Mouse (Mus musculus) hindbrain, embryonic 10.5 days (tissue): ENCODE measurements around the gene Plxnb2. TPM values are rescaled to one million over a fixed set of nuclear protein-coding genes. Genes with fewer than 3 reads are reported as not detected.

Experiments used
- DNase-seq: peaks from one replicate; pipeline ENCODE4 v3.0.0-alpha.2; 2017; ENCODE audit warnings: low spot score
- H3K27ac ChIP-seq: fragments of 300-500 bp; sonication (generic); 2 replicates; pipeline ENCODE4 v1.5.1; 2016; ENCODE audit warnings: mild to moderate bottlenecking, moderate library complexity
- H3K27me3 ChIP-seq: fragments of 300-500 bp; sonication (generic); 2 replicates; pipeline ENCODE4 v1.6.1; 2016; ENCODE audit warnings: mild to moderate bottlenecking; ENCODE audit not compliant: poor library complexity, insufficient read depth, severe bottlenecking
- H3K36me3 ChIP-seq: fragments of 300-500 bp; sonication (generic); 2 replicates; pipeline ENCODE4 v1.6.1; 2016; ENCODE audit warnings: mild to moderate bottlenecking, moderate library complexity
- H3K4me1 ChIP-seq: fragments of 300-500 bp; sonication (generic); replicated peaks from 2 replicates; pipeline ENCODE4 v1.6.1; 2016; ENCODE audit warnings: mild to moderate bottlenecking
- H3K4me3 ChIP-seq: fragments of 300-500 bp; sonication (generic); 2 replicates; pipeline ENCODE4 v1.5.1; 2016; ENCODE audit warnings: mild to moderate bottlenecking, moderate library complexity
- H3K9me3 ChIP-seq: fragments of 300-500 bp; sonication (generic); 2 replicates; pipeline ENCODE4 v1.6.1; 2016; ENCODE audit warnings: mild to moderate bottlenecking, moderate library complexity
- WGBS: fragments of 180-500 bp; shearing (Covaris S2); methylation state at CpG from one replicate; pipeline ENCODE4 v1.1.7; 2016; 5-methylcytosine and 5-hydroxymethylcytosine counted together
- polyA plus RNA-seq: library from polyadenylated mRNA; unstranded; fragments of >200 nt; fragmentation: Nextera tagmentation; extraction: Ambion mirVana; gene quantifications from 2 replicates; pipeline ENCODE4 v1.2.1, GENCODE M21; 2016

The Plxnb2 gene
- polyA plus RNA-seq, 1 experiment from 2014 or later, result 155 TPM

DNA sequence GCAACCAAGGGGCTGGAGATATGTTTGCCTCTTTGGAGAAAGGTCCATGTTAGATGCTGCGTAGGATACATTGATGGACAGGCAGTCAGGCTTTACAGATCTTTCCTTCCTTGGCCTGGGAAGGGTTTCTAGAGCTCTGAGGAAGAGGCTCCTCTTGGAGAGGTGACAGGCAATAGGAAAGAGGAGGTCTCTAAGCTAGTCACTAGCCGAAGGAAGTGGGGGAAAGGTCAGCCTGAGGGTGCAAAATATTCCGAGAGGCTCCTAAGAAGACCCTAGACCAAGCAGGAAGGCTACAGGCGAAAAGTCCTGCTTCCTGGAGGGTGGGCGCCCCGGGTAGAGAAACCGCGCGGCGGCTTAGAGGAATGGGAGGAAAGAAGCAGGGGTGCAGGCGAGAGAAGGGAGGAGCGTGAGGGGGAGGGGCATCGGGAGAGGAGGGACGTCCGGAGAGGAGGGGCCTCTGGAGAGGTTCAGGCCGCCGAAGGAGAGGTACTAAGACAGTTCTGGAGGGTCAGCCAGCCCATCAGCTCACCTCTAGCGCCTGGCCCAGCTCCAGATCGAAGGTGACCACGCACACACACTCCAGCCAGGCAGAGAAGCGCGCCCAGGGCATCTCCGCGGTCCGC lies 15.2 kb upstream of the Plxnb2 start:
- H3K27me3 ChIP-seq, result no peaks in the 10 kb centered on the region
- peaks cover 24% of the 10 kb centered on the region for H3K36me3 ChIP-seq
- H3K4me1 ChIP-seq, result peaks cover 23% of the 10 kb centered on the region
- DNase-seq, result peak; percentile 88
- WGBS, result under 1% methylated on average over 25 of the region's 25 CpGs
- H3K27ac ChIP-seq, result peak overlapping the region; percentile 100
- H3K4me3 ChIP-seq, result peak overlapping the region; percentile 95
- no peaks in the 10 kb centered on the region for H3K9me3 ChIP-seq

GRCm38 (mm10) chr15:89195261-89195681 lies 14.7 kb upstream of the Plxnb2 start:
- peak; percentile 63 for DNase-seq
- peaks cover 29% of the 10 kb centered on the region for H3K36me3 ChIP-seq
- H3K4me3 ChIP-seq, result peak overlapping the region; percentile 95
- H3K9me3 ChIP-seq, result no peaks in the 10 kb centered on the region
- peak overlapping the region; percentile 100 for H3K27ac ChIP-seq
- H3K4me1 ChIP-seq, result peaks cover 23% of the 10 kb centered on the region
- 21% methylated on average over 6 of the region's 6 CpGs for WGBS
- H3K27me3 ChIP-seq, result no peaks in the 10 kb centered on the region

- Histone ChIP-seq H3K27ac (no peak overlapping the region), H3K4me3 (no peak overlapping the region), H3K27me3 (no peaks in the 10 kb centered on the region), H3K36me3 (peaks cover 57% of the 10 kb centered on the region), H3K9me3 (no peaks in the 10 kb centered on the region), H3K4me1 (peaks cover 46% of the 10 kb centered on the region)
- DNase-seq, result no peak
- WGBS, result 88% methylated on average over 5 of the region's 5 CpGs
Measured at GRCm38 (mm10) chr15:89184937-89185227, 4.3 kb upstream of the Plxnb2 start.

DNA sequence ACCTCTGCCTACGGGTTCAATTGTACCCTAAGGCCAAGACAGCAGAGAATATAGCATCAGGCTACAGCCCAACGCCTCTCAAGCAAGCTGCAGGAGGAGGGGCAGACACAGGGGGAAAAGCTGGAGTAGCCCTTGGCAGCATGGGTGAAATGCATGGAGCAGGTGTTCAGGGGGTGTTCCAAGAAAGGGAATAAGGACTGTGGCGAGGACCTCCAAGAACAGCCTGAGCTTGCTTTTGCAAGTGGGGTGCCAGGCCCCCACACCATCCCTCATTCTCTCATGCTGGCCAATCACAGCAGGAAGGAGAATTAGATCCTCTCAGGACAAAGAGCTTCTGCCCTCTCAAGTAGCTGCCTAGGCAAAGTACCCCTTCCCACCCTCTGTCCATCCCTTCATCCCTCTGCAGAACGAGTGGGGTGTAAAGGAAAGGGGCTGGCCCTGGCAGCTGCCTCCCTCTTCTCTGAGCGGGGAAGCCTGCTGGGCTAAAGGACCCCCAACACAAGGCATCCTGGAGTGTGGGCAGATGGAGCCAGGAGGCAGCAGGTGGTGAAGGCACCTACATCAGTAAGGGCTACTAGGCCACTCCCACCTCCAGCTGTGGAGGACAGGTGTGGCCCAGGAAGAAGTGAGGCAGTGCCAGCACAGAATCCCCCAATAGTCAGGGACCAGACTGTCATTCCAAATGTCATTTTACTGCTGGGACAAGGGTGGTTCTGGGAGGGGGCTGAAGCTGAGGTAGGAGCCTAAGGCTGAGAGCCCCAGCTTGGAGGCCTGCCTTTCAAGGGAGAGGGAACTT lies 3.8 kb upstream of the Plxnb2 start:
- Histone ChIP-seq H3K4me1 (peaks cover 51% of the 10 kb centered on the region), H3K27ac (peak overlapping the region; percentile 71; the same call in 1 of the 2 replicates), H3K4me3 (no peak overlapping the region), H3K27me3 (no peaks in the 10 kb centered on the region), H3K36me3 (peaks cover 51% of the 10 kb centered on the region), H3K9me3 (no peaks in the 10 kb centered on the region)
- no peak for DNase-seq
- WGBS, result 49% methylated on average over 5 of the region's 5 CpGs

- H3K27ac ChIP-seq, result peak overlapping the region; percentile 99
- 77% methylated on average over 5 of the region's 5 CpGs for WGBS
- no peak for DNase-seq
- peaks cover 36% of the 10 kb centered on the region for H3K36me3 ChIP-seq
- H3K27me3 ChIP-seq, result no peaks in the 10 kb centered on the region
- H3K4me3 ChIP-seq, result no peak overlapping the region
- H3K9me3 ChIP-seq, result no peaks in the 10 kb centered on the region
- peaks cover 66% of the 10 kb centered on the region for H3K4me1 ChIP-seq
Measured at GRCm38 (mm10) chr15:89182842-89183241, 2.3 kb upstream of the Plxnb2 start.

GRCm38 (mm10) chr15:89182328-89182741 lies 1.7 kb upstream of the Plxnb2 start:
- H3K4me1 ChIP-seq, result peaks cover 71% of the 10 kb centered on the region
- no peaks in the 10 kb centered on the region for H3K27me3 ChIP-seq
- H3K9me3 ChIP-seq, result no peaks in the 10 kb centered on the region
- peak; percentile 36 for DNase-seq
- H3K36me3 ChIP-seq, result peaks cover 31% of the 10 kb centered on the region
- 52% methylated on average over 6 of the region's 6 CpGs for WGBS
- H3K27ac ChIP-seq, result peak overlapping the region; percentile 99
- peak overlapping the region; percentile 11; the same call in 1 of the 2 replicates for H3K4me3 ChIP-seq

GRCm38 (mm10) chr15:89181561-89182270 lies 1.1 kb upstream of the Plxnb2 start:
- no peaks in the 10 kb centered on the region for H3K27me3 ChIP-seq
- peak overlapping the region; percentile 99 for H3K27ac ChIP-seq
- peak overlapping the region; percentile 87 for H3K4me3 ChIP-seq
- H3K4me1 ChIP-seq, result peaks cover 77% of the 10 kb centered on the region
- H3K9me3 ChIP-seq, result no peaks in the 10 kb centered on the region
- 78% methylated on average over 10 of the region's 10 CpGs for WGBS
- no peak for DNase-seq
- peaks cover 25% of the 10 kb centered on the region for H3K36me3 ChIP-seq

DNA sequence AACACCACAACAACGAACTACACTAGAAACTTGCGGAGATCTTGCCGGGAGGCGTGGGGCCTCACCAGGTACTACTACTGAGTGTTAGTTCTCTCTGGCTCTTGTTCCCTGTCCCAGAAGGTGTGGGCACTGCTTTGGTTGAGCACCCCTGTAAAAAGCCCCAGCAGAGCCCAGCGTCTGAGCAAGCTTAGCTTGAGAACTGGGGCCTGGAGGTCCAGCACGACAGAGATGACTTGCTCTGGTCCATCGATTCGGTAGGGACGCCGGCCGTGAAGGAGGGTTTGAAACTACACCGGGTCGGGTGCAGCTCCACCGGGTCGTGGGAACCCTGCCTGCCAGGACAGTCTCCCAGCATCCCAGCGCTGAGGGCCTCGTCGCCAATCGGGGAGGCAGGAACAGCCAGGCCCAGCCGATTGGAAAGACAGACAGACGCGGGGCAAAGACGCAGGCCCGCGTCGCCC lies 477 bp downstream of the Plxnb2 start:
- Histone ChIP-seq H3K36me3 (peaks cover 21% of the 10 kb centered on the region), H3K4me3 (peak overlapping the region; percentile 87), H3K27me3 (no peaks in the 10 kb centered on the region), H3K4me1 (peaks cover 93% of the 10 kb centered on the region), H3K27ac (peak overlapping the region; percentile 99), H3K9me3 (no peaks in the 10 kb centered on the region)
- WGBS, result under 1% methylated on average over 26 of the region's 26 CpGs
- DNase-seq, result no peak

GRCm38 (mm10) chr15:89179630-89179964 lies 991 bp downstream of the Plxnb2 start:
- WGBS, result 3% methylated on average over 6 of the region's 6 CpGs
- H3K27me3 ChIP-seq, result 0 out of 2 replicates have a peak, but pooled peaks cover 5% of the 10 kb centered on the region
- no peaks in the 10 kb centered on the region for H3K9me3 ChIP-seq
- no peak for DNase-seq
- H3K27ac ChIP-seq, result peak overlapping the region; percentile 99
- peaks cover 17% of the 10 kb centered on the region for H3K36me3 ChIP-seq
- H3K4me3 ChIP-seq, result peak overlapping the region; percentile 87
- peaks cover 97% of the 10 kb centered on the region for H3K4me1 ChIP-seq

DNA sequence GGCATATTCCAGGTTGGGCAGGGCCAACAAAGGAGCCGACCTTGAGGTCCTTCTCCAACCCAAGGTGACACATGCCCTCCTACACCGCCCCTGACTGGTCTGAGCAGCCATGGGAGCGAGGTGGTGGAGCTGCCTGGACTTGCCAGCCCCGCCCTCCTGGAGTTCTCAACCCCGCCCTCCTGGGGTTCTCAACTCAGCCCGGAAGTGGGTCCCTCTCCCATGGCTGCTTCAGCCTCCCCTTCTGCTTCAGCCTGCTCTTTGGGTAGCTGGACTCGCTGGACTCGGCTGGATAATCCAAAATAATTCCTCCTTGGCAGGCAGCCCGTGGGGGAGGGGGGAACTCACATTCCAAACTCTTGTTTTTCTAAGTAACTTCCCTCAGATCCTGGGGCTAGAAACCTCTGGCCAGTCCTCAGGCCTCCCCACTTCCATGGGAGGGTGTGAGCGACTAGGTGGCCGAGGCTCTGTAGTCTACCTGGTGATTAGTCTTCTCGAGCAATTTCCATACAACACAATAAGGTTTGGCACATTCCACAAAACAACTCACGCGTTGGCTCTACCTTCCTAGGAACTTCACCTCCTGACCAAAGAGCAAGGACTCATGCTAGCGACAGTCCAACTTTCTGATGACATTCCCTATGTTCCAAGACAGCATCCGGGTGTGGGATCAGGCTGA lies 1.5 kb downstream of the Plxnb2 start:
- 0 out of 2 replicates have a peak, but pooled peaks cover 6% of the 10 kb centered on the region for H3K27me3 ChIP-seq
- 5% methylated on average over 16 of the region's 16 CpGs for WGBS
- peaks cover 97% of the 10 kb centered on the region for H3K4me1 ChIP-seq
- 0 out of 2 replicates have a peak, but pooled peaks cover 13% of the 10 kb centered on the region for H3K36me3 ChIP-seq
- H3K4me3 ChIP-seq, result peak overlapping the region; percentile 87
- DNase-seq, result peak; percentile 65
- peak overlapping the region; percentile 99 for H3K27ac ChIP-seq
- no peaks in the 10 kb centered on the region for H3K9me3 ChIP-seq

GRCm38 (mm10) chr15:89178260-89178860 lies 2.2 kb downstream of the Plxnb2 start:
- 0 out of 2 replicates have a peak, but pooled peaks cover 13% of the 10 kb centered on the region for H3K36me3 ChIP-seq
- peaks cover 97% of the 10 kb centered on the region for H3K4me1 ChIP-seq
- 0 out of 2 replicates have a peak, but pooled peaks cover 6% of the 10 kb centered on the region for H3K27me3 ChIP-seq
- 72% methylated on average over 7 of the region's 7 CpGs for WGBS
- no peak for DNase-seq
- H3K27ac ChIP-seq, result peak overlapping the region; percentile 99
- H3K4me3 ChIP-seq, result peak overlapping the region; percentile 87
- H3K9me3 ChIP-seq, result no peaks in the 10 kb centered on the region
